Mouse (Mus musculus): ENCODE measurements at regions not wholly inside any gene's neighbourhood (a gene's known extent, or its start where the extent isn't known, plus 50 kb on each side); places are given as distances from the start of the nearest gene placed in this dataset.

GRCm38 (mm10) chr10:98318416-98318815 lies 591.9 kb upstream of the C030005K15Rik start:
- no peak for TF ChIP-seq CTCF (IDR thresholded peaks at IDR 0.05; ENCODE audit: low read depth, low read length)
- no peak for TF ChIP-seq TAL1 (conservative IDR thresholded peaks at IDR 0.05; ENCODE audit: low read depth, low read length)
- TF ChIP-seq GATA1 (IDR thresholded peaks at IDR 0.05; ENCODE audit: borderline replicate concordance, low read length), result no peak
- no peak for TF ChIP-seq POLR2AphosphoS5 (IDR thresholded peaks at IDR 0.05; ENCODE audit: insufficient replicate concordance, low read depth, low read length)
- TF ChIP-seq GATA2 (IDR thresholded peaks at IDR 0.05; ENCODE audit: borderline replicate concordance, low read depth, low read length), result no peak
